Mouse (Mus musculus) ES-E14 (cell line): ENCODE measurements around the gene Man1c1. TPM values are rescaled to one million over a fixed set of nuclear protein-coding genes. Genes with fewer than 3 reads are reported as not detected.

Experiments used
- DNase-seq: peaks from one replicate; pipeline ENCODE4 v3.0.0-alpha.2; 2013; ENCODE audit warnings: low read depth, low spot score
- H3K27ac ChIP-seq: 2 replicates; pipeline ENCODE4 v1.5.1; 2012; ENCODE audit warnings: low read depth, mild to moderate bottlenecking, low read length, moderate library complexity, mixed read lengths; ENCODE audit not compliant: poor library complexity, insufficient read depth, severe bottlenecking
- H3K36me3 ChIP-seq: 2 replicates; pipeline ENCODE4 v1.6.1; 2012; ENCODE audit warnings: mild to moderate bottlenecking, low read length, moderate library complexity, mixed read lengths; ENCODE audit not compliant: control insufficient read depth, poor library complexity, insufficient read depth, severe bottlenecking
- H3K4me1 ChIP-seq, 2 experiments: fragments of 150-350 bp in 1 of 2; sonication (generic) in 1 of 2; 2 replicates each; pipeline ENCODE4 v1.6.1; 2012; ENCODE audit warnings: low read length in 2 of 2, mild to moderate bottlenecking in 1 of 2, mixed read lengths in 1 of 2; ENCODE audit not compliant: control insufficient read depth in 2 of 2, insufficient read depth in 2 of 2, poor library complexity in 1 of 2
- H3K4me3 ChIP-seq, 2 experiments: fragments of 150-350 bp in 1 of 2; sonication (generic) in 1 of 2; 2 replicates each; pipeline ENCODE4 v1.5.1; 2012; ENCODE audit warnings: low read length in 2 of 2, low read depth in 1 of 2, mild to moderate bottlenecking in 1 of 2, mixed read lengths in 1 of 2; ENCODE audit not compliant: insufficient read depth in 1 of 2, poor library complexity in 1 of 2, severe bottlenecking in 1 of 2
- H3K9ac ChIP-seq: 2 replicates; pipeline ENCODE4 v1.6.1; 2012; ENCODE audit warnings: low read depth, mild to moderate bottlenecking, low read length, mixed read lengths; ENCODE audit not compliant: poor library complexity, insufficient read depth, severe bottlenecking
- H3K9me3 ChIP-seq: fragments of 150-350 bp; sonication (generic); 2 replicates; pipeline ENCODE4 v1.6.1; 2012; ENCODE audit warnings: low read depth, mild to moderate bottlenecking, low read length; ENCODE audit not compliant: control insufficient read depth, insufficient read depth
- CHD2 ChIP-seq: IDR thresholded peaks from 2 replicates; pipeline ENCODE4 v1.6.1; 2014; ENCODE audit warnings: mild to moderate bottlenecking, low read depth, low read length, inconsistent platforms
- HCFC1 ChIP-seq: IDR thresholded peaks from 2 replicates; pipeline ENCODE4 v1.6.1; 2012; ENCODE audit warnings: low read length, inconsistent platforms, borderline replicate concordance; ENCODE audit not compliant: insufficient read depth
- MAFK ChIP-seq: IDR thresholded peaks from 2 replicates; pipeline ENCODE4 v1.6.1; 2014; ENCODE audit warnings: mild to moderate bottlenecking, low read depth, low read length, inconsistent platforms; ENCODE audit not compliant: insufficient read depth
- ZC3H11A ChIP-seq: IDR thresholded peaks from 2 replicates; pipeline ENCODE4 v1.6.1; 2012; ENCODE audit warnings: low read depth, mild to moderate bottlenecking, inconsistent platforms, low read length, borderline replicate concordance
- ZNF384 ChIP-seq: IDR thresholded peaks from 2 replicates; pipeline ENCODE4 v1.6.1; 2012; ENCODE audit warnings: low read depth, low read length, inconsistent platforms
- in situ Hi-C, 2 experiments: fragments of 600-800 bp; cut with MboI; formaldehyde crosslinking; loops; one replicate each; pipeline ENCODE4 v1.15.1; 2025; ENCODE audit warnings: low sequenced_read_pairs in 2 of 2, inconsistent platforms in 1 of 2; ENCODE audit not compliant: unreplicated experiment in 2 of 2
- total RNA-seq: library from RNA; depleted of rRNA; stranded (reverse); fragments of 300-350 nt; gene quantifications from 2 replicates; pipeline ENCODE4 v1.2.3, GENCODE M21; 2012

Man1c1 gene
- total RNA-seq, 1 experiment, result 6.1 TPM

GRCm38 (mm10) chr4:134589786-134590185 is 114.3 kb downstream of the Man1c1 start:
- in situ Hi-C loops, result no loop called here
- no peak for TF ChIP-seq CHD2
- TF ChIP-seq ZC3H11A, result no peak
- no peak for TF ChIP-seq HCFC1
- TF ChIP-seq MAFK, result no peak
- no peak for TF ChIP-seq ZNF384
- 0 out of 4 replicates have a peak, but pooled peaks cover 0 to 3% of the 10 kb centered on the region in 2 experiments for H3K4me1 ChIP-seq
- no peak overlapping the region for H3K9ac ChIP-seq
- H3K4me3 ChIP-seq, result no peak overlapping the region
- no peaks in the 10 kb centered on the region for H3K9me3 ChIP-seq
- no peaks in the 10 kb centered on the region for H3K36me3 ChIP-seq
- no peak overlapping the region for H3K27ac ChIP-seq
- DNase-seq, result no peak

- no peaks in the 10 kb centered on the region for H3K9me3 ChIP-seq
- H3K9ac ChIP-seq, result no peak overlapping the region
- in situ Hi-C loops, result no loop called here
- H3K4me3 ChIP-seq, result no peak overlapping the region
- 0 out of 4 replicates have a peak, but pooled peaks cover 0 to 3% of the 10 kb centered on the region in 2 experiments for H3K4me1 ChIP-seq
- H3K27ac ChIP-seq, result no peak overlapping the region
- no peak for DNase-seq
- TF ChIP-seq HCFC1 (no peak), ZNF384 (no peak), ZC3H11A (no peak), MAFK (no peak)
- no peaks in the 10 kb centered on the region for H3K36me3 ChIP-seq
Measured at GRCm38 (mm10) chr4:134588951-134589350, 115.1 kb downstream of the Man1c1 start.

GRCm38 (mm10) chr4:134588287-134588686 is 115.8 kb downstream of the Man1c1 start:
- Histone ChIP-seq H3K4me3 (no peak overlapping the region), H3K9ac (no peak overlapping the region), H3K36me3 (no peaks in the 10 kb centered on the region), H3K27ac (no peak overlapping the region), H3K9me3 (no peaks in the 10 kb centered on the region), H3K4me1 (0 out of 4 replicates have a peak, but pooled peaks cover 0 to 3% of the 10 kb centered on the region in 2 experiments)
- no peak for DNase-seq
- in situ Hi-C loops, result no loop called here
- TF ChIP-seq CHD2, result no peak
- TF ChIP-seq MAFK, result no peak
- no peak for TF ChIP-seq HCFC1

- 0 out of 4 replicates have a peak, but pooled peaks cover 0 to 3% of the 10 kb centered on the region in 2 experiments for H3K4me1 ChIP-seq
- H3K9me3 ChIP-seq, result no peaks in the 10 kb centered on the region
- in situ Hi-C loops, result no loop called here
- DNase-seq, result no peak
- no peak overlapping the region for H3K27ac ChIP-seq
- no peak for TF ChIP-seq ZNF384
- TF ChIP-seq MAFK, result no peak
- no peak for TF ChIP-seq HCFC1
- no peak for TF ChIP-seq ZC3H11A
- no peak for TF ChIP-seq CHD2
- no peak overlapping the region for H3K9ac ChIP-seq
- no peak overlapping the region for H3K4me3 ChIP-seq
- H3K36me3 ChIP-seq, result no peaks in the 10 kb centered on the region
Measured at GRCm38 (mm10) chr4:134587636-134588197, 116.4 kb downstream of the Man1c1 start.

- H3K36me3 ChIP-seq, result no peaks in the 10 kb centered on the region
- in situ Hi-C loops, result no loop called here
- H3K4me1 ChIP-seq, result 0 out of 4 replicates have a peak, but pooled peaks cover 0 to 3% of the 10 kb centered on the region in 2 experiments
- no peak overlapping the region for H3K9ac ChIP-seq
- no peak overlapping the region for H3K4me3 ChIP-seq
- no peak overlapping the region for H3K27ac ChIP-seq
- no peaks in the 10 kb centered on the region for H3K9me3 ChIP-seq
- no peak for DNase-seq
- no peak for TF ChIP-seq MAFK
- no peak for TF ChIP-seq CHD2
- TF ChIP-seq ZC3H11A, result no peak
- TF ChIP-seq ZNF384, result no peak
- no peak for TF ChIP-seq HCFC1
Measured at GRCm38 (mm10) chr4:134586631-134587030, 117.5 kb downstream of the Man1c1 start.
